Mouse (Mus musculus) A20 (cell line): ENCODE data around the gene Rcan1.
"Not testable (repeated sequence)": the region's sequence is repeated elsewhere in the genome, so short reads cannot be mapped to it uniquely, and the experiment has no call there.

Experiments
- DNase-seq: peaks from one replicate; pipeline ENCODE4 v3.0.0-alpha.2; 2011; ENCODE audit warnings: low read depth, low spot score

Gene Rcan1

DNA sequence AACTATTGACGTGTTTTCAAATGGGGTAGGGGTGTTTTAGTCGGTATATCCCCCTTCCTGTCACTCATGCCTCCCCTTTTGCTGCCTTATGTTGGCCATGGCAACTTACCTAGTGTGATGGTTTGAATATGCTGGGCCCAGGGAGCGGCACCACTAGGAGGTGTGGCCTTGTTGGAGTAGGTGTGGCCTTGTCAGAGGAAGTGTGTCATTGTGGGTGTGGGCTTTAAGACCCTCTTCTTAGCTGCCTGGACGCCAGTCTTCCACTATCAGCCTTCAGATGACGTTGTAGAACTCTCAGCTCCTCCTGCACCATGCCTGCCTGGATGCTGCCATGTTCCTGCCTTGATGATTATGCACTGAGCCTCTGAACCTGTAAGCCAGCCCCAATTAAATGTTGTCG, at the start of gene Rcan1:
Rcan1 (minus strand) TSS at position 162 of the 400 bp plus-strand sequence.
- no peak for DNase-seq

DNA sequence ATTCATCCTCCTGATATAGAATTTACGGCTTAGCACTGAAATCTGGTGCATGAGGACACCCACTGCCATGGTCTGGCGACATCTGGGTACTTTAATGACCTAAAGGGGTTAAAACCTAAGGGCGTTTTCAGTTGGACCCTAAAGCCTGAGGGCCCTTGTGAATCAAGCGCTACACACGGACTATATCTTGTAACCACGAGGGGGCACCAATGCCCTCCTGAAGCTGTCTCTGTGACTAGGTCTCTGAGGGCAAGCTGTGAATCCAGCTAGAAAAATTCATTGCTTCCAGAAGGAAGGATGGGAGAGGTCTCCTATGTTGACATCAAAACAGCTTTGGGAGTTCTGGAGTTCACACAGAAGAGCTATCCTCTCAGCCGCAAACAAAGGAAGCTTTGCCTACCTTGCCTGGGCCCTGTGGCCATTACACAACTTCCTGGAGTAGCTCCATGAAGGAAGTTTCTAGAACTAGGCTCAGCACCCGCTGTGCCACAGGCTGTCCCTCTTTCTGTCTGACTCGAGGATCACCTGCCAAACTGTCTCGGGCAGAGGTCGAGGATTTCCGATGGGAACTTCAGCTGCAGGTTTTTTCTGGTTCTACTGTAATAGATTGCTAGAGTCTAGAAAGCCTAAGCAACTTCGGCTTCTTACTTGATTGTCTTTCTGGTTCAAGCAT, 49.3 kb upstream of the Rcan1 start:
- peak; percentile 53 for DNase-seq

DNA sequence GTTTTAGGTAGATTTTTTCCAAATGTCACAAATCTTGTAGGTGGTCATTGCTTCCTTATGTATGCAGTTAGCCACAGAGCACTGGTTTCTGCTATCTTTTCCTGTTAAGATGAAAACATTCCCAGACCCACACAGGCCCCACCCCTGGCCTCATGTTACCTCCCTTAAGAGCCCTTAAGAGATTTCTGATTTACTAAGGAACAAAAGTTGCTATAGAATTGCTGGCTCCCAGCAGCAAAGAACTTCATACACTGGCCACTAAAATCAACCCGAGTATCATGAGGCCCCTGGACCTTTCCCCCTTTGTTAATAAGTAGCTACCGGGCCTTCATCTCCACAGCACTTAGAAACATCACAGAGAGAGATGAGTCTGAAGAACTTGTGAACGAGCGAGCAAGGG, 48.1 kb upstream of the Rcan1 start:
- DNase-seq, result no peak

DNA sequence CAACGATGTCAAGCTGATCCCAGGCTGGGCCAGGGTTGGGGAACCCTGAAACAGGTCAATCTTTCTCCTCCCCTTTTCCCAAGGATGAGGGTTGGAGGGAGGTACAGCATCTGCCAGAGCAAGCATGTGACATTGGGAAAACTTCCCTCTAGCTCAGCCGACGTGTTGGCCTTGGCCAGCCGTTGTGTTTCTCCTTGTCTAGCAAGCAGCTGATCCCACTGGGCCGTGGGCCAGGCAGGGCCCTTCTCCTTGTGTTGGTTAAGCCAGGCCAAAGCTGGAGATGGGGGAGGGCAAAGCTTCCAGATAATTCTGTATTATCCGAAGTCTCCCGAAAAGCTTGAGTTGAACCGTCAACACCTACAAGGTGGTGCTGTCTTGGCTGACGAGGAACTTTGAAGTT, 45.5 kb upstream of the Rcan1 start:
- DNase-seq, result no peak

DNA sequence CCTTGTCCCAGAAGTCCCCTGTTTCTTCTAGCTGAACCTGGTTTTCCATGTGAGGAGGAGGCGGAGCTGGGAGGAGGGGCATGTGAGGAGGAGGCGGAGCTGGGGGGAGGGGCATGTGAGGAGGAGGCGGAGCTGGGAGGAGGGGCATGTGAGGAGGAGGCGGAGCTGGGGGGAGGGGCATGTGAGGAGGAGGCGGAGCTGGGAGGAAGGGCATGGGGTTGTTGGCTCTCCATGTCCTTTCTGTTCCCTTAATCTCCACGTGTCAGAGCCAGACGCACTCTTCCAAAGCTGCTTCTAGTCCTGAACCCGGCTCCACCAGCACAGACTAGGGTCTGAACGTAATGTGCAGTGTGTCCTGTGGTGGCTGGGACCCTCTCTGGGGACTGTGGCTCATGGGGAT, 44.2 kb upstream of the Rcan1 start:
- not testable (repeated sequence) for DNase-seq

DNA sequence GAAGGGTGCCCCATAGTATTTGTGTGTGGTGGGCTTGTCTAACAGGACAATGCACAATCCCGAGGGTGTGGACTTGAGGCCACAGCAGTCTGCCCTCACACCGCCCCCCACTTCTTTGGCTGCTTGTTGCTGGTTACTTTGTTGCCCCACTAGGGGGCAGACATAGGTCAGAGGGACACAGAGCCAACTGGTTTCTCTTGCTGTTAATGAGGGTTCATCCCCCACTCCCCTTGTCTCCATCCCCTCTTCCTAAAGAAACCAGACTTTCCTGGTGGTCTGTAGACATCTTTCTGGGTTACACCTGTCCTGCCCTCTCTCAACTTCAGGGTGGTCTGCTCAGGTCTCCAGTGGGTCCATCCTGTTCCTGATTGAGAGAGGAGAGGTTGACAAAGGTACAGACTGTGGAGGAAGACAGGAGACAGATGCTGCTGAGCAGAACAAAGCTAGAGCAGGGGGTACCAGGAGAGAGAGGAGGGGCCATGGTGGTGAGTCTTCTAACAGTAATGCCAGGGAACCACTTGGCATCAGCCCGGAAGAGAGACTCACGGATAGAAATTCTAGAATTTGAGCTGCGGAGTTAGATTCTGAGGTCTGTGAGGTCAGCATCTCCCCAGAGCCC, 41.2 kb upstream of the Rcan1 start:
- DNase-seq, result peak; percentile 48

DNA sequence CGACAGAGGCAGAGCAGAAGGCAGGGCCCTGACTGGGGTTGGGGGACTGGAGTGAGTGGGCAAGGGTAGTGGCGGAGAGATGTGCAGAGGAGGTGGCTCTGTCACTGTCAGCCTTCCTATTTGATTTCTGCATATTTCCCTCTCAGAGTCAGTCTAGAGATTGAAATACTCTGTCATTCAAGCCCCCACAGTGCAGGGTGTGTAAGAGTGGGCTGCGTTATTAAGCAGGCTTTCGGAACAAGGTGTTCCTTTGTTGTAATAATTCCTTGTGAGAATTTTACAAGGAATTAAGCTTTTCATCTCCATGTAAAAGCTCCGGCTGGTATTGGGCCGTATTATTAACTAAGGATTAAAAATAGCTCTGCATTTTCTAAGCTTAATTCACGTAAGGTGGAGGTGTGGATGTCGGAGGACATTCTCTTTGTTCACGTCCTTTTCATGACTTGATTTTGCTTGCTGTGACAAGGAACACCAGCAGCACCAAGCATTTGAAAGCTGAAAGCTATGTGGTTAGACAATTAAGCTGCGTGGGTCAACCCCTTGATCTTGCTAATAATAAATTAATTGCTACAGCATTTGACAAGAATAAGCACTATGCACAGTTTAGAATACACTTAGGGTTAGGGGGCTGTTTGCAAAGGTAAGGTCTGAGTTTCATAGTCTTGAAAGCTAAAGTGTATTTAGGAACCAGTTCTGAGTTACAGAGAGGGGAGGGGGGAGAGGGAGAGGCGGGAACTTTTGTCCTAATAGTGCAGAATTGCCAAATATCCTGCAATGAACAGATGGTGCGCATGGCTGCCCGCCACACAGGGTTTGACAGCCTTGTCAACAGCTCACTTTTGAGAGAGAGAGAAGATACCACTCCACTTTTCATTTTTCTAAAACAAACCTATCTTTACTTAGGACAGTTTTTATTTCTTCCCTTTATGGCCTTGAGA, 40.4 kb upstream of the Rcan1 start:
- no peak for DNase-seq

DNA sequence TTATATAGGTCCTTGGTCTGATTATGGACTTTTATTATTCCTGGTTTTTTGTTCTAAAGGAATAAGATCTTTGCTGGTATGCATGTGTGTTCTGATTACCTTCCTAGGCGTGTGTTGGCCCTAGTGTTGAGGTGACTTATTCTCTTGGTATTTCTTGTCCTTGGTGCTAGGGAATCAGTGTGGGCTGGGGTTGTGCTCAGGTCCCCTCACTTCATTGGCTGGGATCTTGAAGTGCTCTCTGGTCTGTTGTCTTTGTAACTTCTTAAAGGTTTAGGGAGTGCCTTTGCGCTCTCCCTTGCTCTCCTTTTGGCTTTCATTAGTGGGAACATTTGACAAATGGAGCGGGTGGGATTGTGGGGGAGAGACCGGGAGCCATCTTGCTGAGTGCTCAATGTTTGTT, 36.9 kb upstream of the Rcan1 start:
- no peak for DNase-seq

DNA sequence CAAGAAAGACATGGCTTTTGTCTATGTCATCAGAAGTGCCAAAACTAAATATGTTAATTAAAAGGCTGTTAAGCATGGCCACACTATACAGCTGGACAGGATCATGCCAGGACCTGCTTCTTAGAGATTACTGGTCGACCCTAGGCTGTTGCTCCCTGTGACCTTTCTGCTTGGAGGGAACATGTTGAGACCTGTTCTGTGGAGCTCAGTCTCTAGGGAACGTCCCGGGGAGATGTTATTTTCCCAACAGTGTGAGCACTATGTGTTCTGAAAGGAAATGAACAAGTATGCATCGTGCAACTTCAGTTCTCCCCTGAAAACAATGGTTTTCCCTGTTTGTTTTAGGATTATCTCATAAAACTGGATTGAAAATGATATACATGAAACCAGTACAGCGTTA, 32.4 kb upstream of the Rcan1 start:
- DNase-seq, result no peak

DNA sequence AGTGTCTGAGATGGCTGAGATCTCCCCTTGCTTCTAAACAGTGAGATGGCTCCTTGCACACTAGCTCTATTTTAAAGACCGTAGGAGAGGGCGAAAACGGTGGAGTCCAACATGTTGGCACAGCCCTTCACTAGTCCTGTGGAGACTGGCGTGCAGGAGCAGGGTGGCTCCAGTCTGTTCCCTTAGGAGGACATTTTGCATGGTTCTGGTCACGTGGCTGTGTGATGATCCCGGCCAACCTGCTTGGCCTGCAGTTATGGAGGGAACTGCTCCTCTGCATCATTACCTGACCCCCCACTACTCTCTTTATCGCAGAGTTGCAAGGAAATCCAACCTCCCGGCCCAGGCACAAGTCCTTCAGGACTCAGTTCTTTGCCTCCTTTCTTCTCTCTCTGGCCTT, 29.9 kb upstream of the Rcan1 start:
- no peak for DNase-seq

DNA sequence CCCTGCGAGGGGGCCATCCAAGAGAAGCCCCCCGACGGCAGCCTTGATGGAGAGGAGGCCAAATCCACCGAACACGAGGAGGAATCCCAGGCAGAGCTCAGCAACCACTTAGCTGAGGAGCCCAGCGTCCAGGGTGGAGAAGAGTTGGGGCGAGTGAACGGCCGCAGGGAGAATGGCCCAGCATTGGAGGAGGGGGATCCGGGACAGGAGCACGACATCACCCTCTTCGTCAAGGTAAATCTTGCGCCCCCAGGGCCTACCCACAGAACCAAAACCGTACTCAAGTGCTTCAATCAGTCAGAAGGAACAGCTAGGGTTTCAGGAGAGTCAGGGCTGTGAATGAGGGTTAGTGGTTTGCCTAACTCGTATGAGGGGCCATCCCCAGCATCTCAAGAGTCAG, 28.7 kb upstream of the Rcan1 start:
- DNase-seq, result no peak

DNA sequence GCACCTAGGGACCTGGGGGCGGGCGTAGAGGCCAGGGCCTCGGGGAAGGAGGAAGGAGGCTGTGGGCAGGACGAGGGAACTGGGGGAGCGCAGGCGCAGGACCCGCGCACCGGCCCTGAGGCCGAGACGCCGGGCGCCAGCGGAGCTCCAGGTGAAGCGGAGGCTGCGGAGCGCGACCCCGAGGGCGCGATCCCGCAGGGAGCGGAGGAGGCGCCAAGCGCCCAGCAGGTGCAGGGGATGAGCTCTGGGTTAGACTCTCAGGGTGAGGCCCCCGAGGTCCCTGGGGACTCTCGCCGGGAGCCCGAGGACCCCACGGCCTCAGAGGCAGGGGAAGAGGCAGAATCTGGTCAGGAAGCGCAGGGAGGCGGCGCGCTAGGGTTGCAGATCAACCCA, 27.9 kb upstream of the Rcan1 start:
- no peak for DNase-seq

DNA sequence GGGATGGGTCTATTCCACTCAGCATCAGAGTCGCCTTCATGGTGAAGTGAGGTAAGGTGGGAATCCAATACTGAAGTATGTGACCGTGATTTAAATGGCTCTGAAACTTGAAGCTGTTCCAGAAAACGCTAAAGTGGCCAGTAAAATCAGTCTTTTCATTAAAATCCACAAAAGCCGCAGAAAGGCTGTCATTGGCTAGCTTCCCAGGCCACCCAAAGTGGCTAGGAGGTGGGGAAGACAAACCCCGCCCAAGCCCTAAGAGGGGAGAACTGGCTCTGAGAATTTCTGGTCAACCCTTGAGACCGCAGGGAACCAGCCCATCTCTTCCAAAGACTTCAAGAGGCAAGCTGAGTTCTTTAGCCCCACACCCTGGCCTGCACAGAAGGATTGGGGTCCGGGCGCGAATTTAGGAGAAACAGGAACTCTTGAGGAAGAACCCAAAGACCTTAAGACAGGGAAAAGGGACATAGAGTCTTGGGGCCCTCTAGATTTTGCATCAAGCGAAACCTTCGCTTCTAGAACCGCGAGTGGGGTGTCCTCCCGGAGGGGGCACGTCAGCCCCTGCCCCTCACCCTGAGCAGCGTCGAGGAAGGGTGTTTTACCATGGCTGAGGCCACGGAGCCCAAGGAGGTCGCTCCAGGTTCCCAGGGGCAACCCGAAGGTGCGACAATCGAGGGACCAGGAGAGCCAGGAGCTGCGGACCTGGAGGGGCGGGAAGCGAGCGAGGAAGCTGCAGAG, 27.4 kb upstream of the Rcan1 start:
- DNase-seq, result no peak

DNA sequence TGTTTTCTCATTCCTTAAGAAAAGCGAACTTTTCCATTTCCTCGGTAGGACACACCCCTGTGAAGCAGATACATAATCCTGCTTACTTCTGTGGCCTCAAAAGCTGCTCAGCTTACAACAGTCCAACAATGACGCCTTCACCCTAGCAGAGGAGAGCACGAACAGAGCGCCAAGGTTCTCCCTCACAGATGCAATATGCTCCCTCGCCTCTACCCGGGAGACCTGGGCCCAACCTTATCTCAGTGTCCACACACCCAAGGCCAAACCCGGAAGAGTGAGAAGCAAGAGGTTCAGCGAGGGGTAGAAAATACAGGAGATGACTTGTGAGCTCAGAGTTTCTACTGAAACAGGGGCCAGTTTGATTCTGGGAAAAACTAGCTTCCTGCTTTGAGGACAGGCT, 18.7 kb upstream of the Rcan1 start:
- DNase-seq, result no peak

DNA sequence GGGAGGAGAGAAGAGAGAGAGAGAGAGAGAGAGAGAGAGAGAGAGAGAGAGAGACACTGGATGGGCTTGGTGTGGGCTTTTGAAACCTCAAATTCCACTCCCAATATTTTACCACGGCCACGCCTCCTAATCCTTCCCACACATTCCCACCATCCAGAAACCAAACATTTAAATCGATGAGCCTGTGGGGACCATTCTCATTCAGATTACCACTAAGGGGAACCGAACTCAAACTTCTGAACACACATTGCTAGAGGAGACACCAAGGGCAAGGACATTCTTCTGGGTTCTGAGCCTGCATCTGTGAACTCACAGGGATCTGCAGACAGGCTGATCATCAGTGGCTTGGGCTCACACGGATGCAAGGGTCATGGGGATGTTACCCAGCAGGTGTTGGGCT, 17.8 kb upstream of the Rcan1 start:
- no peak for DNase-seq

DNA sequence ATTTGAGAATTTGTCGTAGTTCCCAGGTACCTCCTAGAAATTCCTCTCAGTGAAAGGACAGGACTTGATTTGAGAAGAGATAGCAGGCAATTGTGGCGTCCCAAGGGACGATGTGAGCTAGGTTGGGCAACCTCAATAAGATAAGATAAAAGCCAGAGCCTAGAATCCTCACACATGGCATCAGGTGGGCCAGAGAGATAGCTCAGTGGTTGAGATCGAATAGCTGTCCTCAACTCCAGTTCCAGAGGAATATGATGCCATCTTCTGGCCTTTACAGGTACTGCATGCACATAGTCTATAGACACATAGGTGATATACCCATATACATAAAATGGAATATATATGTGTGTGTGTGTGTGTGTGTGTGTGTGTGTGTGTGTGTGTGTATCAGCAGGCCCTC, 16.8 kb upstream of the Rcan1 start:
- DNase-seq, result peak; percentile 68

DNA sequence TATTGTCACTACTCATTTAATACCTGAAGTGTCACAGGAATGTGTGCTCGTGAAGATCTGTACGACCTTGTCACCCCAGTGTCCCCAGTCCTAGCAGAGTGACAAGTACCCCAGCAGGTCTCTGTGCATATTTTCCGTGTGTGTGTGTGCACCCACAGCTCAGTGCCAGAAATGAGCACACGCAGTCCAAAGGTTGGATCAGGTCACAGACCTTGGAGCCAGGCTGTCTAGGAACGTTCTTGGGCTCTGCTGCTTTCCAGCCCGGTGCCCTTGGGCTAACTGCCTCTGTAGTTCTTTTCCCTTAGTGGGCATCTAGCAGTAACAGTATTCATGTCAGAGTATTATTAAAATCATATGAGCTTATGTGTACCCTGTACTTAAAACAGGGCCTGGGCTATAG, 16.4 kb upstream of the Rcan1 start:
- DNase-seq, result no peak

DNA sequence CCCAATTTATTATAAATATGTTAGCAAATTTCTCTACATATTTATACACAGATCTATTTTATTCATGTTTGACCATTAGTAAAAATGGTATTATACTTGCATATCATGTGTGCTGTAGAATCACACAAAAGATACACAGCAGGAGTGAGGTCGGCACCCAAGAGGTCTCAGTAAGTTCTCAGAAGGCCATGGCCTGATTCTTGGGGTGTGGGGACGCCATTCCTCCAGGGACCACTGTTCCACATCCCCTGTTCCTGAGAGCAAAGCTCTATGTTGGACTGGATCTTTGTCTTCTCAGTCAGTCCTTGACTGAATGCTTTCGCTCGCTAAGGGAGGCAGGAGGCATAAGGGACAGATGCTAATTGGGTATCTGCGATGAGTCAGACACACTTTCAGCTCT, 14.8 kb upstream of the Rcan1 start, which contains the start of gene Clic6:
Clic6 (plus strand) TSS at position 301 of the 400 bp plus-strand sequence.
- no peak for DNase-seq

DNA sequence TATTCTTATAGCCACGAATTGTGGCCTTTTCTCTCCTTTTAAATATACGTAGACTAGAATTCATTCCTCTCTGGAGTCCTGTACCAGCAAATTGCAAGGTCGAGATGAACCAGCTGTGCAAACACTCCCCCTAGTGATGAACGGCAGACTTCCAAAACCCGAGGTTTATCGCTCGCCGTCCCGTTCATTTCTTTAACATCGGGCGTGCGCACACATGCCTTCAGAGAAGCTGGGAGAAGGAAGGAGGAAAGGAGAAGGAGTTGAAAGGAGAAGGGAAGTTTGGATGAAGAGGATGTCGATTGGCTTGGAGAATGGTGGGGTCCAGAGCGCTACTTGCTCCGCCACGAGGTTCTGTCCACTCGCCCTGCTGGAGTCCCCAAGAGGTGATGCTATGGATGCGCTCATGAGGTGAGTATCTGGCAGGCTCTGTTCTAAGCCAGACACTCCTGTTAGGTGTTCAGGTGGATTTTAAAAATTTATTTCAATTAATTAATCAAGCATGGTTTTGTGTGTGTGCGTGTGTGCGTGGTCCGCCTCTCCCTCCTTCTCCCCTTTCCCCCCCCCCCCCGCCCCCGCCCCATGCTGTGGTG, 8.0 kb upstream of the Rcan1 start:
- peak; percentile 30 for DNase-seq

DNA sequence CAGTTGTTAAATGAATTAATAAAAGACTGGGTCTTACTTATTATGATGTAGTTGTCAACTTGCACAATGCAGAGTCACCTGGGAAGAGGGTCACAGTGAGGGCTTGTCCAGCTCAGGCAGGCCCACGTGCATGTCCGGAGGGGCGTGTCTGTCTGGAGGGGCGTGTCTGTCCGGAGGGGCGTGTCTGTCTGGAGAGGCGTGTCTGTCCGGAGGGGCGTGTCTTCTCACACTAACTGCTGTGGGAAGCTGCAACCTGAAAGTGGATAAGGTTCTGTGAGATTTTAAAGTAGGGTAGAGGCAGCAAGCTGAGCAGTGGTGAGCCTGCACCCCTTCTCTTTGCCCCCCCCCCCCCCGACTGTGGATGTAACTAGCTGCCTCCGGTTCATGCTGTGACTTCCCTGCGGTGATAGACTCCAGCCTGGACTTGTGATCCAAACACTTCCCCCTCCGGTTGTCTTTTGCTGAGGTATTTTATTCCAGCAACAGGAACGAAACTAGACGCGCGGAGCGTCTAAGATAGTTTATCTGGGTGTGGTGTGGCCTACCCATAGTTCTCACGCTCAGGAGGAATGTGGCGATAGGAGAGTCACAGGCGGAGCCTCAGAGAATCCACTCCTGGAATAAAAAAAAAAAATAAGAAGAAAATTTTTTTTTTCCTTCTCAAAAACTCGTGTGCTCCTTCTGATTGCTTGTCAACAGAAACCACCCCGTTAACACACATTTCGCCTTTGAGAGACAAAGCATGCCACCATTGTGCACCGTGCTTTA, 4.6 kb upstream of the Rcan1 start:
- peak; percentile 23 for DNase-seq

DNA sequence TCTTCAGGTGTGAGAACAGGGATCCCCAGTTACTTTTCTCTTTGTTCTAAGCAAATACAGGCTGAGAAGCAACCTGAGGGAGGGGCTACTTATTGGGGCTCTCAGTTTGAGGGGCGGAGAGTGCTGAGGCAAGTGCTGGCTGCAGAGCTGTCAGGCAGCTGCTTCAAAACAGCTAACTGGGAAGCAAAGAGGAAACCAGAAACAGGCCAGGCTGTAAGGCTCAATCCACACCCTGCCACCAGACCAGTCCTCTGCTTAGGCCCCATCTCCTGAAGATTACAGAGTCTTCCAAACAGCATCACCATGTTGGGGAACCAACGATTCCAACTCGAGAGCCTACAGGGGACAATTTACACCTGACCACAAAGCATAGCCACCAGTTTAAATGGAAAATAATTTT, 2.2 kb upstream of the Rcan1 start:
- DNase-seq, result no peak
